Mouse (Mus musculus) gastrocnemius, postnatal 4 days (tissue): Measurements from ENCODE around the gene Atp1a2. TPM values are rescaled to one million over a fixed set of nuclear protein-coding genes. Genes with fewer than 3 reads are reported as not detected.

Experiments
- DNase-seq, 2 experiments: peaks; one replicate each; pipeline ENCODE4 v3.0.0; 2021 to 2022; ENCODE audit warnings: low spot score in 2 of 2, mixed read lengths in 2 of 2
- total RNA-seq, 2 experiments: library from RNA; stranded (reverse); gene quantifications; 2 replicates each; pipeline ENCODE4 v1.2.3; 2021

The Atp1a2 gene
- total RNA-seq, 2 experiments from 2014 or later: 454 to 465 TPM

GRCm38 (mm10) chr1:172325680-172326535 is 28.0 kb upstream of the Atp1a2 start:
- no peak for DNase-seq

GRCm38 (mm10) chr1:172324725-172325124 is 26.9 kb upstream of the Atp1a2 start:
- DNase-seq: peak in 1 of 2 experiments; percentile 75

- DNase-seq: no peak
Observed at GRCm38 (mm10) chr1:172323801-172324359, 26.0 kb upstream of the Atp1a2 start.

GRCm38 (mm10) chr1:172323298-172323697 is 25.4 kb upstream of the Atp1a2 start:
- DNase-seq: no peak

GRCm38 (mm10) chr1:172322725-172323124 is 24.9 kb upstream of the Atp1a2 start:
- DNase-seq: no peak

- no peak for DNase-seq
Observed at GRCm38 (mm10) chr1:172319921-172320411, 22.1 kb upstream of the Atp1a2 start.

GRCm38 (mm10) chr1:172319346-172319745 is 21.5 kb upstream of the Atp1a2 start:
- no peak for DNase-seq

- DNase-seq: no peak
Observed at GRCm38 (mm10) chr1:172318424-172319035, 20.7 kb upstream of the Atp1a2 start.

- DNase-seq: no peak
Observed at GRCm38 (mm10) chr1:172317946-172318345, 20.1 kb upstream of the Atp1a2 start.

- DNase-seq: no peak
Observed at GRCm38 (mm10) chr1:172317431-172317830, 19.6 kb upstream of the Atp1a2 start.

GRCm38 (mm10) chr1:172314911-172315310 is 17.0 kb upstream of the Atp1a2 start:
- DNase-seq: no peak

- DNase-seq: no peak
Observed at GRCm38 (mm10) chr1:172313613-172314411, 15.9 kb upstream of the Atp1a2 start.

- no peak for DNase-seq
Observed at GRCm38 (mm10) chr1:172312768-172313561, 15.1 kb upstream of the Atp1a2 start.

- peak; percentile 83 to 88 for DNase-seq
Observed at GRCm38 (mm10) chr1:172311921-172312767, 14.3 kb upstream of the Atp1a2 start.

GRCm38 (mm10) chr1:172311248-172311906 is 13.5 kb upstream of the Atp1a2 start:
- peak in 1 of 2 experiments; percentile 60 for DNase-seq

GRCm38 (mm10) chr1:172309699-172310398 is 12.0 kb upstream of the Atp1a2 start:
- peak; percentile 86 to 91 for DNase-seq

GRCm38 (mm10) chr1:172308409-172308808 is 10.5 kb upstream of the Atp1a2 start:
- DNase-seq: no peak

GRCm38 (mm10) chr1:172307936-172308335 is 10.1 kb upstream of the Atp1a2 start:
- DNase-seq: no peak
